Mouse (Mus musculus): ENCODE measurements around the gene Rhebl1. TPM values are rescaled to one million over a fixed set of nuclear protein-coding genes. Genes with fewer than 3 reads are reported as not detected.
A peak's percentile ranks its signal among the peaks of the same experiment; 100 is the strongest.

Gene Rhebl1
- polyA plus RNA-seq, 1 experiment from 2014 or later, result 9.8 TPM

DNA sequence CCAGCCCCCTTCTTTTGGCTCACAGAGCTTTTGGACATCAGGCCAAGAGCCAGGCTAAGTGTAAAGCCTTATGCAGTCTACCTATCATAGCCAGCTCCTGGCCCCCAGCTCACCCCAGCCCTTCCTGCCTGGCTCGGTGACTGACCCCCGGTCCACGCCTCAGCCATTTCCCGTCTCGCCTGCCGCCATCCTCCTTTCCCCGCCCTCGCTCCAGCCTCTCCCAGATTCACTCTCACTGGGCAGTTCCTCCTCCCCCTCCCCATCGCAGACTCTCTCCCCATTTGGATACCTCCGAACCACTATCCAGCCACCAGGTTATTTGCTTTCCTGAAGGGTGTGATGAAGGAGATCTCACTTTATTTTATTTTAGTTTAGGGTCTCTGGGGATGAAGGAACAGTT lies 3.2 kb upstream of the Rhebl1 start:
- no peaks in the 10 kb centered on the region for H3K36me3 ChIP-seq (ENCODE audit: control insufficient read depth, insufficient read depth, low read length)
- H3K9me3 ChIP-seq (replicated peaks; ENCODE audit: control insufficient read depth, low read length), result no peaks in the 10 kb centered on the region
- H3K27ac ChIP-seq (ENCODE audit: low read length), result no peak overlapping the region
- no peak overlapping the region for H3K9ac ChIP-seq (ENCODE audit: low read length)
- H3K4me1 ChIP-seq (ENCODE audit: control insufficient read depth, insufficient read depth, low read length), result peaks cover 19% of the 10 kb centered on the region
- ATAC-seq (ENCODE audit: insufficient read depth, low FRiP score), result no peak
- peaks cover 62% of the 10 kb centered on the region for H3K27me3 ChIP-seq (ENCODE audit: control insufficient read depth, insufficient read depth, low read length)
- peak overlapping the region; percentile 45 for H3K4me2 ChIP-seq (ENCODE audit: low read depth, low read length)
- WGBS, result 4% methylated on average over 10 of the region's 10 CpGs
- peak overlapping the region; percentile 26; the same call in 1 of the 2 replicates for H3K4me3 ChIP-seq (replicated peaks; ENCODE audit: low read length)

DNA sequence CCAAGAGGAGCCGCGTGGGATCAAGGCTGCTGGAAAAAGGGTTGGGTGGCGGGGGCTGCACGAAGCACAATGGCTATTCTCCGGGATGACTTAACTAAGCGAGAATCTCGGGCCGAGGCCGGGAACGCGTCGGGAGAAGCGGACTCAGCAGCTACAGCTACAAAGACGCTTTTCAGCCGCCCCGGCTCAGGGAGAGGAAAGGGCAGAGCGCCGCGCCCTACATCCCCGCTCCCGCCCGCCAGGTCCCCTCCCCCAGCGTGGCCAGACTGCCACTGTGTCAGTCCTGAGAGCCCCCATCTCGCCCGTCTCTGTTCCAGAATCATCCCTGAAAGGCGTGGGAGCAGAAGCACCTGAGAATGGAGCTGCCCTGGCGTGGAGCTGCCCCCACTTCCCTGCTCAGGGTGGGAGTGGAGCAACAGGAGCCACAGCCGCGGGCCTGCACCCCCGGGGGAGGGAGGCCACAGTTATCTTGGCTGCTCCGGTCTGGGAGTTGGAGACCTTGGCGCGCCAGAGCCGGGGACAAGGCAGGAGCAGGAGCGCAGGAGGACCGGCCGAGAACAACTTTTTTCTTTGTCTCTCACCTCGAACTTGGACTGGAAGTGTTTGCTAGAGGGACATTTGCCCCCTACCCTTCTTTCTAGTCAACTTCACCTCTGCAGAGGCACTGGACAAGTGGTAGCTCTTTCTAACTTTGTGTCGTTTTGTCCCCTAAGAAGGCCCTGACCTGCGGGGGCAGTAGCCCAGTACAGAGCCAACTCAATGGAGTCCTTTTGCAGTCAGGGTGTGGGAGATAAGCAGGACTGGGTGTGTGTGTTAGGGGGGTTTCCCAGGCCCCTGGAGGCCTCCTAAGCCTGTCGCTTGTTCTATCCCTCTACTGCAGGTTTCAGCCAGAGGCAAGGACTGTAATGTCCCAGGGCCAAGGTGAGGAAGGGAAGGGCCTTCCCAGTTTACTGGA lies 1.6 kb upstream of the Rhebl1 start:
- Histone ChIP-seq H3K4me1 (ENCODE audit: control insufficient read depth, insufficient read depth, low read length) (peaks cover 27% of the 10 kb centered on the region), H3K9ac (ENCODE audit: low read length) (peak overlapping the region; percentile 42), H3K36me3 (ENCODE audit: control insufficient read depth, insufficient read depth, low read length) (no peaks in the 10 kb centered on the region), H3K27ac (ENCODE audit: low read length) (no peak overlapping the region), H3K4me2 (ENCODE audit: low read depth, low read length) (peak overlapping the region; percentile 63), H3K27me3 (ENCODE audit: control insufficient read depth, insufficient read depth, low read length) (peaks cover 69% of the 10 kb centered on the region), H3K9me3 (replicated peaks; ENCODE audit: control insufficient read depth, low read length) (no peaks in the 10 kb centered on the region), H3K4me3 (replicated peaks; ENCODE audit: low read length) (peak overlapping the region; percentile 32)
- no peak for ATAC-seq (ENCODE audit: insufficient read depth, low FRiP score)
- WGBS, result 4% methylated on average over 41 of the region's 41 CpGs

DNA sequence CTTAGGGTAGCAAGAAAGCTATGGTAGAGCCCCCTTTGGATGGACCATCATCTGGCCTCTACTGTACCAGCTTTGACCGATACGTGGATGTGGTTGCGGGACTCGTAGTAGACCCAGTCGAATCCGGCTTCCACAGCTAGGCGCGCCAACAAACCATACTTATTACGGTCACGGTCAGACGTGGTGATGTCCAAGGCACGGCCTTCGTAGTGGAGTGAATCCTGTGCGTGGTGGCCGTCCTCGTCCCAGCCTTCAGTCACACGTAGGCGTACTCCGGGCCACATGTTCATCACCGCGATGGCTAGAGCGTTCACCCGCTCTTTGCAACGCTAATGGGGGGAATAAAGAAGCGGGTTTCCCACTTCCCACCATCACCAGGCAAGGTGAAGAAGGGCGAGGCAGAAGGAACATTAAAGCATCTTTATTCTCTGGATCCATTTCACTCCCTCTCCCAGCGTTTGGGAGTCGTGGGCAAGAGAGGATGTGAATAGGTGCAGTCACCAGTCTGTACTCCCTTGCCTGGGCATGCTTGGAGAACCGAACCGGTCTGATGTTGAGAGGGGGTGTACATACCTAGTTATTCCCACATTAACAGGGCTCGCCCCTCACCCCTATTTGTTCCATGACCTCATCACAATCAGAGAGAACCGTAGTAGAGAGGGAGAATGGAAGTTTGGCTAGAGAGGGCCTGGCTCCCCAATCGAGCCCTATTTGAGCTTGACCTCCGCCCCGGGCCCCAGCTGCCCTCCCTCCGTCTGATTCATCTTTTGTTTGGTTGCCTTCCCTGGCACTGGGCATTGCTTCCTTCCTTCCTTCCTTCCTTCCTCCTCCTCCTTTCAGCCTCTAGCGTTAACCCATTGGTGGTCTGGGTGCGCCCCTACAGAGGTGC lies 650 bp upstream of the Rhebl1 start:
- Histone ChIP-seq H3K4me1 (ENCODE audit: control insufficient read depth, insufficient read depth, low read length) (peaks cover 27% of the 10 kb centered on the region), H3K27ac (ENCODE audit: low read length) (no peak overlapping the region), H3K9ac (ENCODE audit: low read length) (peak overlapping the region; percentile 69; the same call in 1 of the 2 replicates), H3K9me3 (replicated peaks; ENCODE audit: control insufficient read depth, low read length) (no peaks in the 10 kb centered on the region), H3K4me2 (ENCODE audit: low read depth, low read length) (peak overlapping the region; percentile 94), H3K27me3 (ENCODE audit: control insufficient read depth, insufficient read depth, low read length) (peaks cover 69% of the 10 kb centered on the region), H3K4me3 (replicated peaks; ENCODE audit: low read length) (peak overlapping the region; percentile 58), H3K36me3 (ENCODE audit: control insufficient read depth, insufficient read depth, low read length) (no peaks in the 10 kb centered on the region)
- WGBS, result 10% methylated on average over 38 of the region's 38 CpGs
- no peak for ATAC-seq (ENCODE audit: insufficient read depth, low FRiP score)

DNA sequence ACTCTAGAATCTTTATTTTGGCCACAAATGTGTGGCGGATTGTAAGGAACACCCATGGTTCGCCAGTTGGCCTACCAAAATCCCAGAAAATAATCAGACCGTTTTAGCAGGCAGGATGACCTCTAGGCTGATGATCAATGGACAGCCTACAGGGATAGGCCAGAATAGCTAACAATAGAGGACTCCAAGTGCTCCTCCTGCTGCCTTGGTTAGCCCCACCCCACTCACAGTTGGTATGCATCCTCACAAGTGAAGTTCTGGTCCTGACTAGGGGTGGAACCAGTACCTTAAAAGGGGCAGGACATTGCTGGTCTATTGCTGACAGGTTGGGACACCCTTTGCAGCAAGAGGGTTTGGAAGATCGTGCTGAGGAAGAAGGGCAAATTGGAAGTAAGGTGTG lies 1.3 kb downstream of the Rhebl1 start:
- Histone ChIP-seq H3K4me3 (replicated peaks; ENCODE audit: low read length) (no peak overlapping the region), H3K27ac (ENCODE audit: low read length) (no peak overlapping the region), H3K9ac (ENCODE audit: low read length) (no peak overlapping the region), H3K9me3 (replicated peaks; ENCODE audit: control insufficient read depth, low read length) (no peaks in the 10 kb centered on the region), H3K36me3 (ENCODE audit: control insufficient read depth, insufficient read depth, low read length) (no peaks in the 10 kb centered on the region), H3K4me1 (ENCODE audit: control insufficient read depth, insufficient read depth, low read length) (peaks cover 22% of the 10 kb centered on the region), H3K4me2 (ENCODE audit: low read depth, low read length) (no peak overlapping the region), H3K27me3 (ENCODE audit: control insufficient read depth, insufficient read depth, low read length) (peaks cover 55% of the 10 kb centered on the region)
- WGBS, result 65% methylated on average over 4 of the region's 4 CpGs
- ATAC-seq (ENCODE audit: insufficient read depth, low FRiP score), result no peak

DNA sequence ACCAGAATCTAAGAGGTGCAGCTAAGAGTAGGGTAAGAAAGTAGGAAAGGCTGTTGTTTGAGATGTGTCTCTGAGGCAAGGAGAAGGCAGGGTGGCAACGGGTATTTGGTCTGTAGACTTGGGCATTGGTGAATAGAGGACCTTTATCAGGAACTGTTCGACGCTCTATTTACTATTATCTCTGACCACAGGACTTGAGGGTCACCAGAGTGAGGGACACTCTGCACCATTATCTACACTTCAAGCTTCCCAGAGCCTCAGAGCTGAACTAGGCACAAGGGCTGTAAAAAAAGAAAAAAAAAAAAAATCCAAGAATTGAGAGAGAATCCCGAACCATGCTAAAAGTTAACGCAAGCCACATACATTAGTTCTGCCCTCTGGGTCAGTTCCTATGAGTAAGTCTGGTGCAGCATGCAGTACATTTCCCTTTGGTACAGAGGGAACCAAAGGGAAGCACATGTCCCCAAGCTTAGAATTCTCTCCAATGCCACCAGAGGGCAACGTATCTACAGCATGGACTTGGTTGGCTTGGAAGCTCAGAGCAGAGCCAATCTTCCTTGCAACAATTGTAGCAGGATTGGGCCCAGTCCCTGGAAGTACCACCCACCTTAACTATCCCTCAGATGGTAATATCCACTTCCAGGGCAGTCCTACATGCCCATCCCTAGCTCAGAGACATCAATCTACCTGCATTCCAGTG lies 2.3 kb downstream of the Rhebl1 start:
- peak; percentile 70; the same call in 1 of the 2 replicates for ATAC-seq (ENCODE audit: insufficient read depth, low FRiP score)
- Histone ChIP-seq H3K27ac (ENCODE audit: low read length) (no peak overlapping the region), H3K9me3 (replicated peaks; ENCODE audit: control insufficient read depth, low read length) (no peaks in the 10 kb centered on the region), H3K4me1 (ENCODE audit: control insufficient read depth, insufficient read depth, low read length) (peaks cover 17% of the 10 kb centered on the region), H3K4me3 (replicated peaks; ENCODE audit: low read length) (no peak overlapping the region), H3K4me2 (ENCODE audit: low read depth, low read length) (no peak overlapping the region), H3K27me3 (ENCODE audit: control insufficient read depth, insufficient read depth, low read length) (peaks cover 47% of the 10 kb centered on the region), H3K9ac (ENCODE audit: low read length) (no peak overlapping the region), H3K36me3 (ENCODE audit: control insufficient read depth, insufficient read depth, low read length) (no peaks in the 10 kb centered on the region)
- 34% methylated on average over 6 of the region's 6 CpGs for WGBS

DNA sequence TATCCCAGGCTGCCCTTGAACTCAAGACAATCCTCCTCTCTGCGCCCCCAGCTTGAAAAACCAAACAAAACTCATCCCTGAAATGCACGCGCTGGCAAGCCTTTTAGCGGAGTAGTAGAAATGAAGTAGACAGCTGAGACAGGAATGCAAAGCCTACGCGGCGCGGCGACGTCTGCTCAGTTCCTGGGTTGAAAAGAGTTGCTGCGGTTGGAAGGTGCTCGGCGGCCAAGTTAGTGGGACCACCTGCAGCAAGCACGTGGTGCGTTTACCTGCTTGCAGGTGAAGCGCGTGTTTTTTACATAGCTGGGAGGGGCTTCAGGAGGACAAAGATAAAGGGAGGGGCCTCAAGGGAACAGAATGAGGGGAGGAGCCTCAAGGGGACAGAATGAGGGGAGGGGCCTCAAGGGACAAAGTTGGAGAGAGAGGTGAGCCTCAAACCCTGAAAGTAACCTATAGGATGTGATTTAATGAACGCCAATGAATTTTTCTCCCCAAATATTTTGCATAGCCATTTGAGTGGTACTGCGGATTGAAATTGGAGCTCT lies 3.1 kb downstream of the Rhebl1 start:
- no peaks in the 10 kb centered on the region for H3K36me3 ChIP-seq (ENCODE audit: control insufficient read depth, insufficient read depth, low read length)
- no peak for ATAC-seq (ENCODE audit: insufficient read depth, low FRiP score)
- peak overlapping the region; percentile 49 for H3K4me2 ChIP-seq (ENCODE audit: low read depth, low read length)
- H3K27me3 ChIP-seq (ENCODE audit: control insufficient read depth, insufficient read depth, low read length), result peaks cover 40% of the 10 kb centered on the region
- H3K4me1 ChIP-seq (ENCODE audit: control insufficient read depth, insufficient read depth, low read length), result peaks cover 17% of the 10 kb centered on the region
- H3K27ac ChIP-seq (ENCODE audit: low read length), result no peak overlapping the region
- WGBS, result 14% methylated on average over 19 of the region's 19 CpGs
- H3K4me3 ChIP-seq (replicated peaks; ENCODE audit: low read length), result peak overlapping the region; percentile 25
- H3K9me3 ChIP-seq (replicated peaks; ENCODE audit: control insufficient read depth, low read length), result no peaks in the 10 kb centered on the region
- no peak overlapping the region for H3K9ac ChIP-seq (ENCODE audit: low read length)

DNA sequence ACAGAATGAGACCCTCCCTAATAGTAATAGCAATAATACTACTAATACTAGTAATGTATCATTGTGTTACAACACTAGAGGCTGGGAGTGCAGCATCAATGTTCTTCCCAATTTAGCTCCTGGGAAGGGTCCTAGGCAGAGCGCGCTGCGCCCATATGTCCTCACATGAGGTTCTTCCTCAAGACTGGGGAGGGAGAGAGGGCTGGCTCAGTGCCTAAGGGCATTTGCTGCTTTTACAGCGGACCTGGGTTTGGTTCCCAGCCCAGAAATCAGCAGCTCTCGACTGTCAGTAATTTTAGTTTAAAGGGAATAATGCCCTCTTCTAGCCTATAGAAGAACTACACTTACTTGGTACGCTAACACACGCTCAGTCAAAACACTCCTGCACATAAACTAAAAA lies 6.8 kb downstream of the Rhebl1 start:
- peaks cover 7% of the 10 kb centered on the region; the same call in 1 of the 2 replicates for H3K27me3 ChIP-seq (ENCODE audit: control insufficient read depth, insufficient read depth, low read length)
- H3K4me1 ChIP-seq (ENCODE audit: control insufficient read depth, insufficient read depth, low read length), result peaks cover 8% of the 10 kb centered on the region; the same call in 1 of the 2 replicates
- H3K9ac ChIP-seq (ENCODE audit: low read length), result no peak overlapping the region
- no peaks in the 10 kb centered on the region for H3K36me3 ChIP-seq (ENCODE audit: control insufficient read depth, insufficient read depth, low read length)
- ATAC-seq (ENCODE audit: insufficient read depth, low FRiP score), result no peak
- no peak overlapping the region for H3K4me3 ChIP-seq (replicated peaks; ENCODE audit: low read length)
- no peaks in the 10 kb centered on the region for H3K9me3 ChIP-seq (replicated peaks; ENCODE audit: control insufficient read depth, low read length)
- 79% methylated on average over 7 of the region's 7 CpGs for whole genome bisulfite sequencing
- no peak overlapping the region for H3K4me2 ChIP-seq (ENCODE audit: low read depth, low read length)
- H3K27ac ChIP-seq (ENCODE audit: low read length), result no peak overlapping the region

DNA sequence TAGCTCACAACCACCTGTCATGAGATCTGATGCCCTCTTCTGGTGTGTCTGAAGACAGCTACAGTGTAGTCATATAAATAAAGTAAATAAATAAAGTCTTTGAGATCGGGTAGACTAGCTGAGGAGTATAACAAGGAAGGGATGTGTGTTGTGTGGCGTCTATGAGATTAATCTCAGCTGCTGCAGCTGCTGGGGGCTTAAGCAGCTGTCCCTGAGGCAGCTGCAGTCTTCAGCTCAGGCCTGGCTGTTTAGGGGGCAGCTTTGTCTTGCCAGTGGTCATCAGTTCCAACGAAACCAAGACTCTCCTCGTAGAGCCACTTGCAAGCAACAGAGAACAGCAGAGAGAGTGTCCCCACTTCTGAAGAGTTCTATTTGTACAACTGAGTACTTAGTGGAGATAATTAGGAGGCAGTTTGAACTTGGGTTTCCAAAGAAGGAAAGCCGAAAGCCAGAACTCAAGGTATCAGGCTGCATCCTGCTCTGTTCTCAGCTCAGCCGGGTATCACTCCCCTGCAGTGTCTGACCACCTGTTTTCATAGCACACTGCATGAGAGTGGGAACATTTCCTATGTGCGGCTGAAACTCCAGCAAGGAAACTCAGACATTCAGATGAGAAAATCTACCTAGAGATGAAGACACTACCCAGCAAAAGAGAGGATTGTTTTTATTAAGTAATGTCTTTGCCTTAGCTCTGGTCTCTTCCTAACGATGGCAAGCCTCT lies 7.5 kb downstream of the Rhebl1 start:
- no peaks in the 10 kb centered on the region for H3K36me3 ChIP-seq (ENCODE audit: control insufficient read depth, insufficient read depth, low read length)
- no peak overlapping the region for H3K27ac ChIP-seq (ENCODE audit: low read length)
- peaks cover 8% of the 10 kb centered on the region; the same call in 1 of the 2 replicates for H3K4me1 ChIP-seq (ENCODE audit: control insufficient read depth, insufficient read depth, low read length)
- H3K4me3 ChIP-seq (replicated peaks; ENCODE audit: low read length), result no peak overlapping the region
- H3K27me3 ChIP-seq (ENCODE audit: control insufficient read depth, insufficient read depth, low read length), result peaks cover 7% of the 10 kb centered on the region; the same call in 1 of the 2 replicates
- 49% methylated on average over 8 of the region's 8 CpGs for WGBS
- no peak for ATAC-seq (ENCODE audit: insufficient read depth, low FRiP score)
- H3K4me2 ChIP-seq (ENCODE audit: low read depth, low read length), result no peak overlapping the region
- no peaks in the 10 kb centered on the region for H3K9me3 ChIP-seq (replicated peaks; ENCODE audit: control insufficient read depth, low read length)
- H3K9ac ChIP-seq (ENCODE audit: low read length), result no peak overlapping the region

All from stomach, embryonic 16.5 days (tissue).